Mouse (Mus musculus) kidney, adult 2 months (tissue): ENCODE results near the gene Haus2.

Experiments used
- CTCF ChIP-seq: fragments of 200-500 bp; conservative IDR thresholded peaks from 2 replicates; pipeline ENCODE4 v1.5.1; 2011; ENCODE audit warnings: low read depth, mild to moderate bottlenecking, control low read depth, low read length, moderate library complexity, mixed read lengths; ENCODE audit not compliant: insufficient read depth, insufficient read length
- POLR2A ChIP-seq: fragments of 200-500 bp; IDR thresholded peaks from one replicate; pipeline ENCODE4 v1.6.1; 2011; ENCODE audit warnings: low read depth, low read length, control low read depth

GRCm38 (mm10) chr2:120562859-120563234 lies 46.3 kb upstream of the Haus2 start:
- TF ChIP-seq POLR2A, result no peak
- no peak for TF ChIP-seq CTCF
